Mouse (Mus musculus) granulocyte monocyte progenitor cell, adult 5-6 weeks (primary cell): ENCODE results near the gene Pef1. TPM values are rescaled to one million over a fixed set of nuclear protein-coding genes. Genes with fewer than 3 reads are reported as not detected.

Experiments used
- ATAC-seq: replicated peaks from 2 replicates; pipeline ENCODE4 v1.8.0; 2016; ENCODE audit warnings: mild to moderate bottlenecking, moderate TSS enrichment, inconsistent platforms; ENCODE audit not compliant: poor library complexity, severe bottlenecking
- total RNA-seq, 2 experiments: library from RNA; stranded (forward) in 1 of 2; stranded (reverse) in 1 of 2; fragments of 200-712, 200-1000 nt in 1 of 2; fragments of >200 nt in 1 of 2; fragmentation: Nextera tagmentation in 1 of 2; gene quantifications; 2 replicates each; pipeline ENCODE4 v1.2.3; 2014 to 2017

Pef1 gene
- total RNA-seq, 2 experiments from 2014 or later: 10.4 to 60.5 TPM

DNA sequence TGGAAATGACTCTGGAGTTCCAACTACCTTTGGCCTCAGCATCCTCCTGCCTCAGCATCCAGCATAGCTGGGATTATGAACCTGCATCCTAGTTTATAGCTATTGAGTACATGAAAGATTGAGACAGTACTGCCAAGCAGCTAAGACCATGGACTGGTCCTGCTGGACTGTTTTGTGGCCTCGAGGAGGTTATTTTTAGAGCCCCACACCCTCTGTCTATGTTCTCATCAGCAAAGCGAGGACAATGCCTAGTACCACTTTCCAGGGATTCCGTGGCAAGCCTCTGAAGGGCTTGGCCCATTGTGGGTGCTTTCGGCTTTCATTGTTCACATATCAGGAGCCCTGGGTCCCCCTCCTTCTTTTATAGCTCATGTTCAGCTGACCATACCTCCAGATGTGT lies 68.0 kb downstream of the Pef1 start:
- ATAC-seq: no peak

DNA sequence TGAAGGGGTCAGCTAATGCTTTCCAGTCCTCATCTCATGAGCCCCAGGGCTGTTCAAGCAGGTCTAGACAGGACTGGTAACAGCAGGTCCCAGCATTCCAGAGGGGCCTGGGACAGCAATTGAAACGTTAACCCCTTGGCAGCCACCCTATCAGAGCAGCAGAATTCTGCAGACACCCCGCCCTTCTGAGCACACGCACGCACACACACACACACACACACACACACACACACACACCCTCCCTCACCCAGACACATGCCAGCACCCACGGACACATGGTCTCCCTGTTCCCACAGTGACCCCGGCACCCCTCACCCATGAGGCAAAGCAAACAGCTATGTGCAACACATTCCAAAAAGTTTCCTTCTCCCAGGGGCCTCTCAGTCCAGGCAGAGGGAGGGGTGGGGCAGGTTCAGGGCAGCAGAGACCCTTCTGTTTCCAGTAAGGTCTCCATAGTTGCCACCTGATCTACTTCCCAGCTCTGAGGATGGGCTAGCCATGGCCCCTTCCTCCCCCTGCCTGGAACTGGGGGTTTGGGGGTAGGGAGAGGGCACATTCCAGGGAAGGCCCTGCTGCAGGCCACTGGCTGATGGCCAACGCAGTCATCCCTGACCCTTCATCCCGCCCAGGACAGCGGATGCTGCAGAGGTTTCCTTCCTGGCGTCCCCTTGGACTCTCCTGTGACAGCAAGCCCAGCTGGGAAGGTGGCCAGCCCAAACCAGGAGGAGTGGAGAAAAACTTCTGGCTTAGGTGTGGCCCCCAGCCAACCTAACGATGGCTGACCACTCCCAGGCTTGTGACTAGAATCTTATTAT lies 69.8 kb downstream of the Pef1 start:
- ATAC-seq: no peak

DNA sequence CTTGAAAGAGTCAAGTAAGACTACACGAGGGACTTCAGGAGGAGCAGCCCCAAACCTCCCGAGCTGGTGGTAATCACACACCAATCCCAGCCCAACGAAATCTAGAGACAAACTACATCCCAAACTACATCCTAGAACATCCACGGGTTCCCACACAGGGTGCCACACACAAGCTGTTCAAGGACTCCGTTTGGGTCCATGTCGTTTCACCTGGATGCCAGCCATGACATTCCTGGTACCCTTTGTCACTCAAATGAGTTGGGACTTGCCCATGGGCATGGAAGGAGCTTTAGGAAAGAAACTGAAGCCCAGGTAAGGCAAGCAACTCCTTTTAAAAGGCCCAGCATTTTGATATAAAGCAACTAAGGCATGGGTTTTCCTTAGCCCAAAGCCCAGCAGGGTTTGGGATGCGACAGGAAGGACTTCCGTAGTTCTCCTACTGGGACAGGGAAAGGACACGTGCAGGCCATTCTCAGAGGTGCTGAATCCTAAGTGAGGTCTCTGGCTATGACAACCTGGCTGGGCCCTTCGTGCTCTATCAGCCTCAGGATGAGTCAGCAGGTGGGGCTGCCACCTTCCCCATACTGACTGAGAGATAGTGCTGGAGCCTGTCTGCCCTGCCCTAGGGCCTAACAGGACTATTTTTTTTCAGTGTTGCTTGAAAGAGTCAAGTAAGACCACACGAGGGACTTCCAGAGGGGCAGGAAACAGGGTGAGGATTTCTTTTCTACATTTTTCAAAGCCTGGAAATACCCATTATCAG lies 70.9 kb downstream of the Pef1 start:
- ATAC-seq: no peak

DNA sequence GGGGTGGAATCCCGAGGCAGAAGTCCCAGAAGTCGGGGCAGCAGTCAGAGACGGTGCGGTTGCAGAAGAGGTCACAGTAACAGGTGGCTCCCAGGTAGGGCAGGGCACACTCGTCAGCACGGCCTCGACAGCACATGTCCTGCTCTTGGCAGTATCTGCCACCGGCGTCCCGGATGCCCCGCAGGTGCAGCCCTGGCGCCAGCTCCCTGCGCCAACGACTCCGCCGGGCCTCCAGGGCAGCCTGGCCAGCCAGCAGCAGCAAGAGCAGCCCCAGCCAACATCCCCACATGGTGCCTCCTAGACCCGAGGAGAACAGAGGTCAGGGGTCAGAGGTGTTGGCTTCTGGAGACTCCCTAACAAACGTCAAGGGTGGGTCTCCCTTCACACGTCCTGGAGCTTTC lies 71.6 kb downstream of the Pef1 start:
- ATAC-seq: no peak

DNA sequence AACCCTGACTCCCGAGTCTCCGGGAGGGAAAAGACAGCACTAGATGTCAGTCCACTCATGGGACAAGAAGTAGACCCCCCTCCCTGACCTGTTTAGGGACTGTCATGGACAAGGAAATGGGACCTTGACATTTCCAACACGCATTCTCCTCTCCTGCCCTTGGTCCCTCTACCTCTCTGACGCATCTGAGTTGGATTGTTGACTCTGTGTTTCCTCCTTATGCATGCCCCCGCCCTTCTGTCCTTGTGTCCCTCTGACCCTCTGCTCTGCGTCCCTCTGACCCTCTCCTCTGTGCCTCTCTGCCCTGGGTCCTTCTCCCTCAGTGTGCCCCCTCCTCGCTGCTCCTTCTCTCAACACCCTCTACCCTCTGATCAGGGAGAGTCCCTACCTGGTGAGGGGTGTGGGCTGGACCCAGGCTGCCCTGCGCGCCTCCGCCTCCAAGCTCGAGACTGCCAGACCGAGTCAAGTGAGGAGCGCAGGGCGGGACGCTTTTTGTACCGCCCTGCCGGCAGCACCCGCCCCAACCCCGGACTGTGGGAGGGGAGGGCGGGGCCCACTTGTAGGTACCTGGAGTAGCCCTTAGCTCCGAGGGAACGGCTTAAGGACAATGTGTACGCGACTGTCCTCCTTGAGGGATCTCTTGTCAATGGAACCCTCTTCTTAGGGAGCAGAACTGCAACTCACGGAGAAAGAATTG lies 72.1 kb downstream of the Pef1 start:
- ATAC-seq: peak; percentile 37

DNA sequence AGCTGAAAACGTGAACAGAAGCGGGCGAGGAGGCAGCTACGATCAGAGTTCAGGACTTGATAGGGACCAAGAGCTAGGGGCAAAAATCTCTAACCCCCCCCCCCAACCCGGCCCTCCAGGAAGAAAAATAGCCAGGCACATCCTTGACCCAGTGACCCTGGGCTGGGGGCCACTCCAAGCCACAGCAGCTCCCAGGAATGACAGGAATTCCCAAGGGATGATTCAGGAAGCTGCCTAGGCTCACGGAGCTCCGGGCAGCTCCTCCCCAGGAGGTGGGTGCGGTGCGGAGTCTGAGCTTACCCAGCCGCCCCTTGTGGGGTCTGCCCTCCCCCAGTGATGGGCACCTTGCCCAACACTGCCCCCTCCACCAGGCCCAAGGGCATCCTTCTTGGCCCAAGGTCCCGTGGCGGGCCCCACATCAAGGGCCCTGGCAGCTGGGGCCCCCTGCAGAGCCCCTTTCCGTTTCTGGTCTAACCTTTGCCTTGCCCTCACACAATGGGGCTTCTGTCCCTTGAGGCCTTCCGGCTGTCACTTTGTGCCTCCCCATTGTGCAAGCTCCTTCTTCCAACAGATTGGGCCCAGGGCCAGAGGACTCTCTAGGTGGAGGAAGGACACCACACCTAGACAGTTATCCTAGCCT lies 72.8 kb downstream of the Pef1 start, which contains the start of gene Tinagl1:
Tinagl1 (minus strand) TSS at position 51 of the 640 bp plus-strand sequence.
- ATAC-seq: peak; percentile 66

DNA sequence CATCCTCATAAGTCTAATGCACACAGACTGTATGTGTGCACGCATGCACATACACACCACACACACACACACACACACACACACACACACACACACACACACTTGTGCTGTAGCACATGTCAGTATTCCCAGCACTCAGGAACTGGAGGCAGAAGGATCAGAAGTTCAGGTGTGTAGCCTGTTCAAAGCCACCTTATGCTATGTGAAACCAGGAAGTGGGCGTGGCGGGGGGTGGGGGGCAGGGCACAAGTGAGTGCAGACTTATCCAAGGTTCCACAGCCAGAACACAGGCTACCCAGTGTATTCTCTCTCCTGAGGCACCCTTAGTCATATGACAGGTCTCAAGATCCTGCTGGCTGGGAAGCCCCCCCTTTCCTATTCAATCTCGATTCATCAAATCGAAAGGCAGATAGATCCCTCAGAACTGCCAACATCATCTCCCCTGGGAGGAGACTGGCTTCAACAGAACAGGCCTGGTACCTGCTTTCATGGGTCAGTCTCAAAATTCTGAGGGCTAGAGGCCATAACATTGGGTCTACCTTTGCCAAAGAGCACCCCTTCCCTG lies 73.9 kb downstream of the Pef1 start:
- no peak for ATAC-seq

DNA sequence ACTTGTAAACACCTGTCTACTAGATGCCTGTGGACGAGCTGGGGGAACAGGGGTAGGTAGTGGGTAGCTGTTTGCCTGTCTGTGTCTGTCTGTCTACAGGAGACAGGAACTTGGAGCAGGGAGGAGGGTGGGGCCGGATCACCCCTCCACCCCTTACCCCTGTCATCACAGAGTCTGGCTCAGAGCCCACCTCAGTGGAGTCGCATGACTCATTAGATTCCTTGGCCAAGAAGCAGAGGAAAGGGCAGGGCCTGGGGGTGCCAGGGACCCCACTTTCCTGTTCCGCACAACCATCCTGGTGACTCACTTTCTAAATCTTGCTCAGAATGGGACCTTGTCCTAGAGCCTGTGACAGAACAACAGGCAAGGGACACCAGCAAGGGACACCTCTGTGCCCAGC lies 74.7 kb downstream of the Pef1 start:
- peak; percentile 47 for ATAC-seq

DNA sequence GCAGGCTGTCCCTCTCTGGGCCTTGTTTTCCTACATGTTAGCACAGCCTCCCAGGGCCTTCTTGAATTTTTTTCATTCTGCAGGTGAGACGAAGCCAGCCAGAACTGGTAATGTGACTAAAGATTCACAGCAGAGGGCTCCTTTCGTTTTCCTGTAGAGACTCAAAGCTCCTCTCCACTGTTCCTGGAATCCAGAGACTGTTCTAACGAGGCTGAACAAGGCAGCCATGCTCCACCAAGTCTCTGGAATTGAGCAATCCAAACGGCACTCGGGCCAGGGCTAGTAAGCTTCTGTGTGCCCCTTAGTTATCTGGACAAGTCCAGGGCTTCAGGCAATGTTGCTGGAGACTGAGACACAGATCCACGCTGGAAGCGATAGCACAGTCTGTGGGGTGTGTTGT lies 75.2 kb downstream of the Pef1 start:
- no peak for ATAC-seq

Other genes starting within 250 kb of the Pef1 start
- gene Spocd1, start 173.3 kb upstream of the Pef1 start, total RNA-seq (2014; fragmentation: Nextera tagmentation): 1.4 TPM in 1 of 2 replicates, not detected in the other
- gene Spocd1, start 173.3 kb upstream of the Pef1 start, total RNA-seq (2017): not detected in 2 replicates
- gene Adgrb2, start 117.7 kb upstream of the Pef1 start, total RNA-seq (2014; fragmentation: Nextera tagmentation): not detected in 2 replicates
- 0.13 TPM in 1 of 2 replicates, not detected in the other for gene Adgrb2, start 117.7 kb upstream of the Pef1 start, total RNA-seq (2017)
- gene Col16a1, start 54.7 kb upstream of the Pef1 start, total RNA-seq (2014; fragmentation: Nextera tagmentation): 0.21 TPM in 1 of 2 replicates, not detected in the other
- gene Col16a1, start 54.7 kb upstream of the Pef1 start, total RNA-seq (2017): 0.52 and 1.9 TPM in 2 replicates
- not detected in 2 replicates for gene Hcrtr1, start 36.8 kb downstream of the Pef1 start, total RNA-seq (2014; fragmentation: Nextera tagmentation)
- gene Hcrtr1, start 36.8 kb downstream of the Pef1 start, total RNA-seq (2017): not detected in 2 replicates
- 1.5 TPM in 1 of 2 replicates, not detected in the other for gene Tinagl1, start 72.6 kb downstream of the Pef1 start, total RNA-seq (2014; fragmentation: Nextera tagmentation)
- gene Tinagl1, start 72.6 kb downstream of the Pef1 start, total RNA-seq (2017): 0.82 and 1.1 TPM in 2 replicates
- gene Gm853, start 119.8 kb downstream of the Pef1 start, total RNA-seq (2014; fragmentation: Nextera tagmentation): not detected in 2 replicates
- gene Gm853, start 119.8 kb downstream of the Pef1 start, total RNA-seq (2017): not detected in 2 replicates
- gene Serinc2, start 176.6 kb downstream of the Pef1 start, total RNA-seq (2014; fragmentation: Nextera tagmentation): not detected in 2 replicates
- not detected in 2 replicates for gene Serinc2, start 176.6 kb downstream of the Pef1 start, total RNA-seq (2017)
- not detected in 2 replicates for gene Fabp3, start 206.0 kb downstream of the Pef1 start, total RNA-seq (2014; fragmentation: Nextera tagmentation)
- not detected in 2 replicates for gene Fabp3, start 206.0 kb downstream of the Pef1 start, total RNA-seq (2017)
- gene Gm10570, start 206.1 kb downstream of the Pef1 start, total RNA-seq (2014; fragmentation: Nextera tagmentation): not detected in 2 replicates
- not detected in 2 replicates for gene Gm10570, start 206.1 kb downstream of the Pef1 start, total RNA-seq (2017)